Mouse (Mus musculus) thymus, adult 2 months (tissue): ENCODE data around the gene Fbxl13. TPM values are rescaled to one million over a fixed set of nuclear protein-coding genes. Genes with fewer than 3 reads are reported as not detected.

Source experiments
- DNase-seq: peaks from one replicate; pipeline ENCODE4 v3.0.0; 2021
- H3K27ac ChIP-seq: fragments of 200-500 bp; 2 replicates; pipeline ENCODE4 v1.5.1; 2012; ENCODE audit warnings: low read length, control low read depth; ENCODE audit not compliant: control insufficient read depth, insufficient read depth
- H3K27me3 ChIP-seq: fragments of 200-500 bp; 2 replicates; pipeline ENCODE4 v1.6.1; 2012; ENCODE audit warnings: mild to moderate bottlenecking, low read length, moderate library complexity, mixed read lengths; ENCODE audit not compliant: control insufficient read depth, insufficient read depth
- H3K36me3 ChIP-seq: fragments of 200-500 bp; 2 replicates; pipeline ENCODE4 v1.6.1; 2012; ENCODE audit warnings: mild to moderate bottlenecking, low read length, moderate library complexity; ENCODE audit not compliant: control insufficient read depth, insufficient read depth
- H3K4me1 ChIP-seq: fragments of 200-500 bp; replicated peaks from 2 replicates; pipeline ENCODE4 v1.6.1; 2012; ENCODE audit warnings: low read length; ENCODE audit not compliant: control insufficient read depth, insufficient read depth
- H3K4me3 ChIP-seq: fragments of 200-500 bp; 2 replicates; pipeline ENCODE4 v1.5.1; 2012; ENCODE audit warnings: mild to moderate bottlenecking, low read length, control low read depth, moderate library complexity; ENCODE audit not compliant: control insufficient read depth, insufficient read depth
- CTCF ChIP-seq: fragments of 200-500 bp; IDR thresholded peaks from 2 replicates; pipeline ENCODE4 v1.5.1; 2012; ENCODE audit warnings: mild to moderate bottlenecking, control low read depth, low read length, moderate library complexity, borderline replicate concordance; ENCODE audit not compliant: control insufficient read depth, poor library complexity, insufficient read depth; ENCODE audit errors: extremely low read depth
- POLR2A ChIP-seq: fragments of 200-500 bp; IDR thresholded peaks from 2 replicates; pipeline ENCODE4 v1.6.1; 2012; ENCODE audit warnings: mild to moderate bottlenecking, low read length, control low read depth, moderate library complexity; ENCODE audit not compliant: control insufficient read depth, poor library complexity, insufficient read depth; ENCODE audit errors: extremely low read depth
- WGBS: fragments of 180-500 bp; shearing (Covaris S2); methylation state at CpG from one replicate; pipeline ENCODE4 v1.1.7; 2018; 5-methylcytosine and 5-hydroxymethylcytosine counted together
- polyA plus RNA-seq: library from polyadenylated mRNA; depleted of rRNA; stranded (reverse); fragments of >200 nt; gene quantifications from 2 replicates; pipeline ENCODE4 v1.2.3, GENCODE M21; 2012

Gene Fbxl13
- polyA plus RNA-seq, 1 experiment: 0.12 TPM

GRCm38 (mm10) chr5:21498925-21499324 is 146.5 kb downstream of the Fbxl13 start:
- Histone ChIP-seq H3K36me3 (no peaks in the 10 kb centered on the region), H3K4me3 (no peak overlapping the region), H3K27ac (no peak overlapping the region), H3K27me3 (no peaks in the 10 kb centered on the region), H3K4me1 (no peaks in the 10 kb centered on the region)
- no peak for DNase-seq
- TF ChIP-seq CTCF (no peak), POLR2A (no peak)
- 95% methylated on average over 11 of the region's 11 CpGs for WGBS

DNA sequence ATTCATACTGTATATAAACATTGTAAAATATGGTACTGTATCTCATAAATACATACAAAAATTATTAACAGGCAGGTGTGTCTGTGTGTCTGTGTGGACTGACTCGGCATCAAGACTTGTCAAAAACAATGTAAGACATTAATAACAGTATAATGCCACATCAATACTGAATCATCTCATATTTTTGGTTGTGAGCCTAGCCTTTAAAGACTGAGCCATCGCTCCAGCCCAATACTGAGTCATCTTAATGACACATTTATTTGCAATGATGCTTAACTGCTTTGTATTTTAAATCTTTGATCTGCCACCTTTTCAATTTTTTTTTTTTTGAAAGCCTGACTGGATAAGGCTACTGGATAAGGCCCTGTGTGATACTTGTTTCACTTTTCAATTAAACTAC is 146.9 kb downstream of the Fbxl13 start:
- WGBS: over 99% methylated on average over 2 of the region's 2 CpGs
- no peaks in the 10 kb centered on the region for H3K27me3 ChIP-seq
- TF ChIP-seq POLR2A: no peak

DNA sequence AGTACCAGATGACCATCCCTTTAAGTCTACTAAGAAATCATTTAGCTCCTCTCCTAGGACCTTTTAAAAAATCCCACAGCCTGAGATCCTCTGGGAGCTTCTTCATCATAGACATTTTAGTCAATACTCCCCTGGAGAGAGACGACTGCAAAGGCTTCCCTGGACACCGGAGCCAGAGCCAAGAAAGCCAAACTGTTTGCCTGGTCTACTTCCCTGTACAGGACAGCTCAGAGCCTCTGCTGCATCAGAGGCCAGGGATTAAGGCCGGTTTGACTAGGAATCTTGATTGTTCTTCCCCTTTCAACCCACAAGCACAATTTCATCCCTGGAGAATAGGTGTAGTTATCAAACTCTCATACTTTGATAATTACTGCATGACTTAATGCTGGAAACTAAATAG is 148.6 kb downstream of the Fbxl13 start:
- Histone ChIP-seq H3K4me1 (no peaks in the 10 kb centered on the region), H3K4me3 (no peak overlapping the region), H3K27ac (no peak overlapping the region), H3K36me3 (no peaks in the 10 kb centered on the region), H3K27me3 (no peaks in the 10 kb centered on the region)
- TF ChIP-seq CTCF: no peak
- no peak for TF ChIP-seq POLR2A
- 88% methylated on average over 3 of the region's 3 CpGs for WGBS
- DNase-seq: no peak

More for the DNA sequence above, 146.9 kb downstream of the Fbxl13 start:
- Histone ChIP-seq H3K36me3 (no peaks in the 10 kb centered on the region), H3K27ac (no peak overlapping the region), H3K4me3 (no peak overlapping the region), H3K4me1 (no peaks in the 10 kb centered on the region)
- DNase-seq: no peak

- no peak overlapping the region for H3K4me3 ChIP-seq
- no peak for DNase-seq
- H3K4me1 ChIP-seq: no peaks in the 10 kb centered on the region
- no peaks in the 10 kb centered on the region for H3K36me3 ChIP-seq
- 84% methylated on average over 6 of the region's 6 CpGs for WGBS
- no peak overlapping the region for H3K27ac ChIP-seq
- no peaks in the 10 kb centered on the region for H3K27me3 ChIP-seq
- TF ChIP-seq CTCF (no peak), POLR2A (no peak)
Measured at GRCm38 (mm10) chr5:21496321-21496720, 149.1 kb downstream of the Fbxl13 start.

- WGBS: 56% methylated on average over 3 of the region's 3 CpGs
- no peak for TF ChIP-seq POLR2A
- no peak for TF ChIP-seq CTCF
- DNase-seq: no peak
- H3K4me1 ChIP-seq: no peaks in the 10 kb centered on the region
- H3K36me3 ChIP-seq: no peaks in the 10 kb centered on the region
- H3K4me3 ChIP-seq: no peak overlapping the region
- no peak overlapping the region for H3K27ac ChIP-seq
- H3K27me3 ChIP-seq: no peaks in the 10 kb centered on the region
Measured at GRCm38 (mm10) chr5:21494781-21495180, 150.7 kb downstream of the Fbxl13 start.

GRCm38 (mm10) chr5:21493294-21493999 is 152.0 kb downstream of the Fbxl13 start:
- DNase-seq: no peak
- H3K36me3 ChIP-seq: no peaks in the 10 kb centered on the region
- H3K27ac ChIP-seq: no peak overlapping the region
- no peak overlapping the region for H3K4me3 ChIP-seq
- H3K4me1 ChIP-seq: no peaks in the 10 kb centered on the region
- no peaks in the 10 kb centered on the region for H3K27me3 ChIP-seq
- TF ChIP-seq POLR2A: no peak
- no peak for TF ChIP-seq CTCF
- 89% methylated on average over 8 of the region's 8 CpGs for WGBS

- DNase-seq: no peak
- WGBS: 85% methylated on average over 3 of the region's 3 CpGs
- no peak overlapping the region for H3K27ac ChIP-seq
- no peaks in the 10 kb centered on the region for H3K27me3 ChIP-seq
- no peaks in the 10 kb centered on the region for H3K36me3 ChIP-seq
- H3K4me1 ChIP-seq: no peaks in the 10 kb centered on the region
- no peak overlapping the region for H3K4me3 ChIP-seq
- TF ChIP-seq CTCF (no peak), POLR2A (no peak)
Measured at GRCm38 (mm10) chr5:21492213-21492612, 153.2 kb downstream of the Fbxl13 start.
